In the genomic region with DNA sequence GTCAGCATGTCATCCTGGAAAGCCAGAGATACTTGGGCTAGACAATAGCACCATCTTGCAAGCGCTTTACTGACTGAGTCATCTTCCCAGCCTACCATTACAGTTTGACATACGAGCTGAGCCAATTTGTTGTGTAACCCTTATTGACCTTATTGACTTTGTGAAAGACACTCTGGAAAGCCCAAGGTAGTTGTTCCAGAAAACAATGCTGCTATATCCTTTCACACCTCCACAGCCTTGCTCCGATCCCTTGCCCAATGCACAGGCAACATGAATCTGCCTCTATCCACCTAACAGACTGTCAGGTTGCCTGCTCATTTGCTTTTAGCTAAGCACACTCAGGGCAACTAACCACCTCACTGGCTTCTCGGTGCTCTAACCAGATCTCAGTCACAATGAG, we compare ENCODE assay signal across 15 mouse cellular contexts.
DNase-seq lines count a peak whose midpoint lies in the region; ATAC-seq and TF ChIP-seq lines count a peak whose summit lies in the region.
"Had no signal": no experiment of that assay in that cellular context is flagged by ENCODE, and none has a peak within 500 bp of the region (broad histone marks: within the 10 kb centered on the region; RNA-seq: fewer than 3 reads in every experiment).

No protein-coding gene starts in this region.

- no peak for ATAC-seq in lung, postnatal 0 days
- no peak for ATAC-seq in forebrain, embryonic 16.5 days

- no peak for TF ChIP-seq EP300 in lung, postnatal 0 days (IDR thresholded peaks at IDR 0.05)

- H3K9me3 ChIP-seq in lung, postnatal 0 days (ENCODE audit: low read length): no peaks in the 10 kb centered on the region
- no peaks in the 10 kb centered on the region for H3K9me3 ChIP-seq in forebrain, embryonic 16.5 days (ENCODE audit: control insufficient read depth, low read length)
- H3K9me3 ChIP-seq: limb, embryonic 13.5 days; neural tube, embryonic 12.5 days had no signal

- no peak overlapping the region for H3K4me2 ChIP-seq in lung, postnatal 0 days (replicated peaks; ENCODE audit: low read depth, low read length)
- H3K4me2 ChIP-seq in forebrain, embryonic 16.5 days (ENCODE audit: low read length): no peak overlapping the region

- no peak overlapping the region for H3K4me3 ChIP-seq in lung, postnatal 0 days (ENCODE audit: low read depth, low read length)
- H3K4me3 ChIP-seq in forebrain, embryonic 16.5 days (replicated peaks; ENCODE audit: low read length): no peak overlapping the region
- H3K4me3 ChIP-seq: heart, adult 2 months; neural tube, embryonic 12.5 days had no signal

- H3K9ac ChIP-seq in lung, postnatal 0 days (replicated peaks; ENCODE audit: low read depth): no peak overlapping the region
- H3K9ac ChIP-seq in forebrain, embryonic 16.5 days (replicated peaks; ENCODE audit: low read depth, low read length): no peak overlapping the region
- H3K9ac ChIP-seq: limb, embryonic 13.5 days; neural tube, embryonic 12.5 days had no signal

- intact Hi-C loops in heart, postnatal 10 days (cut with DNase I): loop anchor here (10.0 kb wide), 1 partner anchor 344 kb away; no protein-coding TSS in a partner anchor

- H3K36me3 ChIP-seq in lung, postnatal 0 days (ENCODE audit: insufficient read depth, low read length): no peaks in the 10 kb centered on the region
- no peaks in the 10 kb centered on the region for H3K36me3 ChIP-seq in forebrain, embryonic 16.5 days (ENCODE audit: control insufficient read depth, insufficient read depth)
- H3K36me3 ChIP-seq: limb, embryonic 13.5 days; neural tube, embryonic 12.5 days had no signal

- H3K4me1 ChIP-seq in lung, postnatal 0 days (ENCODE audit: insufficient read depth, low read depth, low read length): no peaks in the 10 kb centered on the region
- peaks cover 33% of the 10 kb centered on the region for H3K4me1 ChIP-seq in forebrain, embryonic 16.5 days (replicated peaks; ENCODE audit: control insufficient read depth, insufficient read depth, low read length)

- no peak overlapping the region for H3K27ac ChIP-seq in lung, postnatal 0 days (ENCODE audit: low read length)
- H3K27ac ChIP-seq in forebrain, embryonic 16.5 days (ENCODE audit: low read length): 0 out of 2 replicates have a peak overlapping the region, but pooled peaks have one; percentile 0
- H3K27ac ChIP-seq: neural tube, embryonic 12.5 days had no signal

- H3K27me3 ChIP-seq in lung, postnatal 0 days (replicated peaks; ENCODE audit: insufficient read depth, low read length): no peaks in the 10 kb centered on the region
- peaks cover 8% of the 10 kb centered on the region for H3K27me3 ChIP-seq in forebrain, embryonic 16.5 days (replicated peaks; ENCODE audit: control insufficient read depth, insufficient read depth, low read length)

- DNase-seq in adrenal gland, adult 2 months: peak; percentile 19
- no peak for DNase-seq in adrenal gland, postnatal 10 days
- peak; percentile 44 for DNase-seq in lung, postnatal 0 days (ENCODE audit: low spot score)
- no peak for DNase-seq in lung, postnatal 14 days
- DNase-seq in embryo, embryonic 10.5 days (ENCODE audit: low spot score): peak; percentile 47
- DNase-seq in heart, postnatal 10 days: no peak
- no peak for DNase-seq in urinary bladder, postnatal 4 days (ENCODE audit: low spot score in 2 of 2)
- DNase-seq: adrenal gland, postnatal 14 days; cerebellum, adult 9-11 months; heart, adult 2 months; lung, adult 2 months; thymus, postnatal 25 days had no signal

- TF ChIP-seq CTCF in lung, postnatal 0 days (IDR thresholded peaks at IDR 0.05): no peak

- WGBS in lung, postnatal 0 days: 68% methylated on average over 4 of the region's 4 CpGs
- WGBS in forebrain, embryonic 16.5 days: 27% methylated on average over 4 of the region's 4 CpGs

Comparison
In these comparisons a context has a peak if more than half of its experiments do, and no peak if none do; other contexts are left out.
1. DNase-seq: peak in adrenal gland, adult 2 months (single experiment), lung, postnatal 0 days (single experiment) and embryo, embryonic 10.5 days (single experiment); none in adrenal gland, postnatal 10 days (single experiment), lung, postnatal 14 days (single experiment), heart, postnatal 10 days (0 of 2) and urinary bladder, postnatal 4 days (0 of 2).